Mouse (Mus musculus) heart, postnatal 0 days (tissue): ENCODE data around the gene Dgke.
A peak's percentile ranks its signal among the peaks of the same experiment; 100 is the strongest.

ENCODE experiments used
- CTCF ChIP-seq: IDR thresholded peaks from 2 replicates; pipeline ENCODE4 v1.5.1; 2016; ENCODE audit warnings: antibody characterized with exemption, control low read depth, low read depth
- EP300 ChIP-seq: IDR thresholded peaks from 2 replicates; pipeline ENCODE4 v1.6.1; 2016; ENCODE audit warnings: antibody characterized with exemption, low read depth

DNA sequence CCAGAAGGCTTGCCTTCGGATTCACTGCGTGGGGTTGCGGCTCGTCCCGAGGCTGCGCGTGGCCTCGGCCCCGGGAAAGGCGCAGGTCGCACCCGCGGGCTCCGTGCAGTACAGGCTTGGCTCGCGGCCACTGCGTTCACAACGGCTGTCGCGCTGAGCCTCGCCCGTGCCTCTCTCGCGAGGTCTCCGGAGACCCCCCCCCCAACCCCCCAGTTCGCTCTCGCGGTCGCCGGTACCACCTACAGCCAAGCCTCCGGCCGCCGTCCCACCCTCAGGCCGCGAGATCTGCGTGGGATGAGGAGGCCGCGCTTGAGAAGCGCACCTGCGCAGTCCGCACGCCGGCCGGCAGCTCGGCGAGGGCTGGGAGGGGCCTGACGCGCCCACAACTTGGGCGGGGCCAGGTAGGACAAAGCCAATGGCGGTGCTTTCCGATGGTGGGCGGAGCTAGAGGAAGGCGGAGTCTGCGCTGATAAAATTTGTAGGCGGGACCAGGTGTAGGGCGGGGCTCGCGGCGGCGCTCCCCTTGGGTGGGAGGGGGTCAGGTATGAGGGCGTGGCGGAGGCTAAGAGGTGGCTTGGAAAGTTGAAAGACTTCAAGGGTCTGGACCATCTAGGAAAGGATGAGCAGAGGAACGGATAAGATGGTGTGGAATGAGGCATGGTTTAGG, 6.1 kb downstream of the Dgke start:
- TF ChIP-seq EP300 (peak; percentile 82; the same call in 1 of the 2 replicates), CTCF (no peak)
